Mouse (Mus musculus) ES-E14 (cell line): ENCODE measurements around the gene Ahcy.

Source experiments
- ZC3H11A ChIP-seq: IDR thresholded peaks from 2 replicates; pipeline ENCODE4 v1.6.1; 2012; ENCODE audit warnings: low read depth, mild to moderate bottlenecking, inconsistent platforms, low read length, borderline replicate concordance
- ZNF384 ChIP-seq: IDR thresholded peaks from 2 replicates; pipeline ENCODE4 v1.6.1; 2012; ENCODE audit warnings: low read depth, low read length, inconsistent platforms

- TF ChIP-seq ZNF384, result no peak
- no peak for TF ChIP-seq ZC3H11A
These were observed 25.9 kb upstream of the Ahcy start for GRCm38 (mm10) chr2:155099994-155100795.
